Mouse (Mus musculus) limb, embryonic 14.5 days (tissue): ENCODE measurements at regions not wholly inside any gene's neighbourhood (a gene's known extent, or its start where the extent isn't known, plus 50 kb on each side); places are given as distances from the start of the nearest gene placed in this dataset.

Experiments used
- ATAC-seq: fragments of 200-750 bp; cut with Nextera tagmentation; 2 replicates; pipeline ENCODE4 v1.8.0; 2017; ENCODE audit warnings: low read depth, moderate number of reproducible peaks, moderate TSS enrichment; ENCODE audit not compliant: low FRiP score
- DNase-seq: peaks from one replicate; pipeline ENCODE4 v3.0.0-alpha.2; 2015; ENCODE audit warnings: low spot score
- H3K27ac ChIP-seq: fragments of 300-500 bp; sonication (generic); replicated peaks from 2 replicates; pipeline ENCODE4 v1.5.1; 2014; ENCODE audit warnings: low read depth, mild to moderate bottlenecking, low read length, moderate library complexity, mixed read lengths
- H3K27me3 ChIP-seq: fragments of 300-500 bp; sonication (generic); 2 replicates; pipeline ENCODE4 v1.6.1; 2014; ENCODE audit warnings: low read length, mixed read lengths; ENCODE audit not compliant: control insufficient read depth, insufficient read depth
- H3K36me3 ChIP-seq: fragments of 300-500 bp; sonication (generic); 2 replicates; pipeline ENCODE4 v1.6.1; 2014; ENCODE audit warnings: mild to moderate bottlenecking, low read length, moderate library complexity, mixed read lengths; ENCODE audit not compliant: control insufficient read depth, insufficient read depth
- H3K4me1 ChIP-seq: fragments of 300-500 bp; sonication (generic); 2 replicates; pipeline ENCODE4 v1.6.1; 2014; ENCODE audit warnings: antibody characterized with exemption, low read length, mixed read lengths; ENCODE audit not compliant: control insufficient read depth, insufficient read depth
- H3K4me2 ChIP-seq: fragments of 300-500 bp; sonication (generic); replicated peaks from 2 replicates; pipeline ENCODE4 v1.6.1; 2014; ENCODE audit warnings: low read depth, mild to moderate bottlenecking, low read length, moderate library complexity; ENCODE audit not compliant: severe bottlenecking
- H3K4me3 ChIP-seq: fragments of 300-500 bp; sonication (generic); replicated peaks from 2 replicates; pipeline ENCODE4 v1.5.1; 2014; ENCODE audit warnings: low read length
- H3K9ac ChIP-seq: fragments of 300-500 bp; sonication (generic); 2 replicates; pipeline ENCODE4 v1.6.1; 2014; ENCODE audit warnings: mild to moderate bottlenecking, low read depth, low read length, moderate library complexity; ENCODE audit not compliant: severe bottlenecking
- H3K9me3 ChIP-seq: fragments of 300-500 bp; sonication (generic); 2 replicates; pipeline ENCODE4 v1.6.1; 2016; ENCODE audit warnings: low read length; ENCODE audit not compliant: control insufficient read depth
- POLR2A ChIP-seq: fragments of 200-500 bp; IDR thresholded peaks from 2 replicates; pipeline ENCODE4 v1.8.0; 2012; ENCODE audit warnings: inconsistent platforms, mild to moderate bottlenecking, moderate library complexity, borderline replicate concordance; ENCODE audit not compliant: insufficient read depth, insufficient read length; ENCODE audit errors: extremely low read depth
- WGBS: fragments of 180-500 bp; shearing (Covaris S2); extraction: QIAGEN DNeasy Blood & Tissue Kit; methylation state at CpG from one replicate; pipeline ENCODE4 v1.1.7; 2014; 5-methylcytosine and 5-hydroxymethylcytosine counted together

- WGBS = 28% methylated on average over 4 of the region's 4 CpGs
- no peak overlapping the region for H3K4me2 ChIP-seq
- DNase-seq (no peak), ATAC-seq (no peak)
- H3K27ac ChIP-seq = no peak overlapping the region
- H3K4me3 ChIP-seq = no peak overlapping the region
- TF ChIP-seq POLR2A = no peak
- H3K9me3 ChIP-seq = no peaks in the 10 kb centered on the region
- H3K36me3 ChIP-seq = no peaks in the 10 kb centered on the region
- no peaks in the 10 kb centered on the region for H3K27me3 ChIP-seq
- no peaks in the 10 kb centered on the region for H3K4me1 ChIP-seq
- no peak overlapping the region for H3K9ac ChIP-seq
Observed at GRCm38 (mm10) chr9:91053065-91053793, 309.0 kb upstream of the Zic4 start.

GRCm38 (mm10) chr9:91059460-91059859, 302.8 kb upstream of the Zic4 start:
- no peak overlapping the region for H3K4me3 ChIP-seq
- H3K36me3 ChIP-seq = no peaks in the 10 kb centered on the region
- ATAC-seq (no peak), DNase-seq (no peak)
- no peak overlapping the region for H3K4me2 ChIP-seq
- no peaks in the 10 kb centered on the region for H3K27me3 ChIP-seq
- H3K27ac ChIP-seq = no peak overlapping the region
- H3K4me1 ChIP-seq = no peaks in the 10 kb centered on the region
- TF ChIP-seq POLR2A = no peak
- H3K9ac ChIP-seq = no peak overlapping the region
- 75% methylated on average over 4 of the region's 4 CpGs for WGBS
- no peaks in the 10 kb centered on the region for H3K9me3 ChIP-seq

- no peaks in the 10 kb centered on the region for H3K36me3 ChIP-seq
- H3K9me3 ChIP-seq = no peaks in the 10 kb centered on the region
- ATAC-seq (no peak), DNase-seq (no peak)
- WGBS = 76% methylated on average over 5 of the region's 5 CpGs
- no peak overlapping the region for H3K4me2 ChIP-seq
- no peak for TF ChIP-seq POLR2A
- no peaks in the 10 kb centered on the region for H3K4me1 ChIP-seq
- H3K27me3 ChIP-seq = no peaks in the 10 kb centered on the region
- H3K9ac ChIP-seq = no peak overlapping the region
- H3K27ac ChIP-seq = no peak overlapping the region
- no peak overlapping the region for H3K4me3 ChIP-seq
Observed at GRCm38 (mm10) chr9:91069496-91069895, 292.7 kb upstream of the Zic4 start.

- Histone ChIP-seq H3K4me1 (no peaks in the 10 kb centered on the region), H3K27ac (no peak overlapping the region), H3K4me2 (no peak overlapping the region), H3K9me3 (no peaks in the 10 kb centered on the region), H3K4me3 (no peak overlapping the region), H3K9ac (no peak overlapping the region), H3K36me3 (no peaks in the 10 kb centered on the region), H3K27me3 (no peaks in the 10 kb centered on the region)
- ATAC-seq (no peak), DNase-seq (no peak)
- 68% methylated on average over 4 of the region's 4 CpGs for WGBS
- no peak for TF ChIP-seq POLR2A
Observed at GRCm38 (mm10) chr9:91073366-91074174, 288.6 kb upstream of the Zic4 start.

GRCm38 (mm10) chr9:91074175-91074480, 288.1 kb upstream of the Zic4 start:
- Histone ChIP-seq H3K36me3 (no peaks in the 10 kb centered on the region), H3K9me3 (no peaks in the 10 kb centered on the region), H3K4me3 (no peak overlapping the region), H3K4me1 (no peaks in the 10 kb centered on the region), H3K9ac (no peak overlapping the region), H3K27ac (no peak overlapping the region), H3K4me2 (no peak overlapping the region), H3K27me3 (no peaks in the 10 kb centered on the region)
- no peak for DNase-seq
- 20% methylated on average over 5 of the region's 5 CpGs for WGBS
- no peak for ATAC-seq
- TF ChIP-seq POLR2A = no peak

GRCm38 (mm10) chr9:91077490-91077889, 284.7 kb upstream of the Zic4 start:
- H3K4me2 ChIP-seq = no peak overlapping the region
- no peaks in the 10 kb centered on the region for H3K9me3 ChIP-seq
- no peak overlapping the region for H3K4me3 ChIP-seq
- ATAC-seq = no peak
- no peaks in the 10 kb centered on the region for H3K27me3 ChIP-seq
- DNase-seq = no peak
- H3K36me3 ChIP-seq = no peaks in the 10 kb centered on the region
- no peak for TF ChIP-seq POLR2A
- H3K4me1 ChIP-seq = no peaks in the 10 kb centered on the region
- H3K27ac ChIP-seq = no peak overlapping the region
- WGBS = 27% methylated on average over 1 of the region's 1 CpGs
- no peak overlapping the region for H3K9ac ChIP-seq
